Mouse (Mus musculus) heart, adult 8-10 months (tissue): ENCODE data around the gene Itgam. TPM values are rescaled to one million over a fixed set of nuclear protein-coding genes. Genes with fewer than 3 reads are reported as not detected.

ENCODE experiments used
- DNase-seq: peaks from one replicate; pipeline ENCODE4 v3.0.0; 2022; ENCODE audit warnings: low spot score
- total RNA-seq, 4 experiments: library from RNA; stranded (reverse); gene quantifications; 2 replicates each; pipeline ENCODE4 v1.2.4; 2022

Itgam gene
- total RNA-seq, 4 experiments from 2014 or later: 2.2 to 26.5 (median 3.1) TPM

- DNase-seq: no peak
These were observed 4.6 kb upstream of the Itgam start for GRCm38 (mm10) chr7:128057860-128058259.

GRCm38 (mm10) chr7:128058576-128058975 lies 3.9 kb upstream of the Itgam start:
- DNase-seq: no peak

- DNase-seq: no peak
These were observed 3.3 kb upstream of the Itgam start for GRCm38 (mm10) chr7:128059091-128059490.

- no peak for DNase-seq
These were observed 856 bp downstream of the Itgam start for GRCm38 (mm10) chr7:128063211-128063781.

GRCm38 (mm10) chr7:128065547-128065946 lies 3.1 kb downstream of the Itgam start:
- DNase-seq: no peak

- DNase-seq: no peak
These were observed 5.4 kb downstream of the Itgam start for GRCm38 (mm10) chr7:128067847-128068246.

GRCm38 (mm10) chr7:128069844-128070243 lies 7.4 kb downstream of the Itgam start:
- no peak for DNase-seq

- no peak for DNase-seq
These were observed 9.4 kb downstream of the Itgam start for GRCm38 (mm10) chr7:128071816-128072215.

- no peak for DNase-seq
These were observed 17.6 kb downstream of the Itgam start for GRCm38 (mm10) chr7:128080012-128080411.

GRCm38 (mm10) chr7:128089141-128089540 lies 26.7 kb downstream of the Itgam start:
- no peak for DNase-seq

- DNase-seq: no peak
These were observed 35.7 kb downstream of the Itgam start for GRCm38 (mm10) chr7:128098135-128098534.

GRCm38 (mm10) chr7:128100742-128101357 lies 38.4 kb downstream of the Itgam start:
- no peak for DNase-seq

- DNase-seq: no peak
These were observed 42.8 kb downstream of the Itgam start for GRCm38 (mm10) chr7:128105246-128105645.

GRCm38 (mm10) chr7:128107462-128107861 lies 45.0 kb downstream of the Itgam start:
- no peak for DNase-seq

- DNase-seq: no peak
These were observed 47.9 kb downstream of the Itgam start for GRCm38 (mm10) chr7:128110314-128110713.

- no peak for DNase-seq
These were observed 49.7 kb downstream of the Itgam start for GRCm38 (mm10) chr7:128112131-128112530.

- DNase-seq: no peak
These were observed 52.1 kb downstream of the Itgam start for GRCm38 (mm10) chr7:128114371-128115105.

- DNase-seq: no peak
These were observed 52.9 kb downstream of the Itgam start for GRCm38 (mm10) chr7:128115211-128115958.

- DNase-seq: no peak
These were observed 54.0 kb downstream of the Itgam start for GRCm38 (mm10) chr7:128116396-128116795.

GRCm38 (mm10) chr7:128119726-128120490 lies 57.5 kb downstream of the Itgam start:
- no peak for DNase-seq
